Mouse (Mus musculus) embryonic fibroblast, embryonic 13.5 days (primary cell): ENCODE data around the gene Pgm5.

Experiments used
- CTCF ChIP-seq: IDR thresholded peaks from 2 replicates; pipeline ENCODE4 v1.5.1; 2011; ENCODE audit warnings: mild to moderate bottlenecking, control low read depth, low read length, moderate library complexity, borderline replicate concordance; ENCODE audit not compliant: insufficient read depth
- POLR2A ChIP-seq: IDR thresholded peaks from 2 replicates; pipeline ENCODE4 v1.6.1; 2011; ENCODE audit warnings: low read depth, mild to moderate bottlenecking, control low read depth, low read length, moderate library complexity

- TF ChIP-seq POLR2A (no peak), CTCF (no peak)
Measured at GRCm38 (mm10) chr19:24812861-24813293, 48.8 kb downstream of the Pgm5 start.
